Mouse (Mus musculus) adipocyte (in vitro differentiated cells): ENCODE measurements around the gene B3galt1.

Experiments
- DNase-seq: peaks from one replicate; pipeline ENCODE4 v3.0.0-alpha.2; 2016; ENCODE audit warnings: low spot score

B3galt1 gene

DNA sequence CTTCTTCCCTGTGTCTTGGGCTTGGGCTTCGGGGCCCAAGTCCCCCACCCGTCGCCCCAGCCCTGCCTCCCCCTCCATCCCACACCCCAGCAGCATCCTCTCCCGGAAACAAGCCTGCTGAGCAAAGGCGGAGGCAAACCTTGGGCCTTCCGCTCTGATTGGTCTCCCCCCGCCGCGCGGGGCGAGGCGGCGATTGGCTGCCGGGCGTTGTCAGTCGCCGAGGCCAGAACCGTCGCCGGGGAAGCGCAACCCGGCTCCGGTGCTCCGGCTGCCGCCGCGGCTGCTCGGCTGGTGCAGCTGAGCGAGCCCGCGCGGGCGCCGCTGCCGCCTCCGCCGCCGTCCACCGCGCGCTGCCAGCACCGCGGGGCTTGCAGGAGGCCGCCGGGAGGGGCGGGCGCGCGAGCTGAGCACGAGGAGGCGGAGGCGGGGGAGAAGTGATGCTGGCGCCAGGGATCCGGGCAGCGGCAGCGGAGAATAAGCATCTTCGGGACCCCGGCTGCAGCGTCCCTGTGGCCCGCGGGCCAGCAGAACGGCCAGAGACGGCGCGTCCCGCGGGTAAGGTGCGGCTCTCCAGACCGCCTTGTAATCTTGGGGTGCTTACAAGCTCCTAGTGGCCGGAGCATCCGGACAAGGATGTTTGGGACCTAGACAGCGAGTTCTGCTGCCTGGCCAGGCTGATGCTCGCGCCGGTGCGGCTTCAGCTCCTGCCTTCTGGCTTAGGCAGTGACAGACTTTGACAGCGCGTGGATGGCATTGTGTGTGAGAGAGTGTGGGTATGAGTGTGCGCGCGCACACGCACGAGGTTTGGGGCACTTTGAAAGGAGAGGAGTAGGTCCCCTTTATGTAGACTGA lies at the start of gene B3galt1:
Gene B3galt1, plus strand, starts transcription at position 392 of the 852 bp plus-strand sequence.
- no peak for DNase-seq

DNA sequence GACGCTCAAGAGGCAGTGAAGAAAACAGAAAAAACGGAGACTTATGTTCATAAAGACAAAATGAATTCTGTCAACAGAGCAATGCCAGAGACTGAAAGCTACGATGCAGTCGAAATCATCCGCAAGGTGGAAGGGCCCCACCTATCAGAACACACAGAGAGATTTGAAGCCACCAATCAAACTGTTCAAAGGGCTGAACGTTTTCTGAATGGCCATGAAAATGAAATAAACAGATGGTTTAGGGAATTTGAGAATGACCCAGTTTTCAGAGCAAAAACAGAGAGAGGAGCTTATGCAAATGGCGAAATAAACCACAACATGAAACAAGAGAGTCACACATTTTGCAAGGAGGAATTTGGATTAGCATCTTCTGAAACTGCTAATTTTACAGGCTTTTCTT lies 49.3 kb upstream of the B3galt1 start:
- no peak for DNase-seq

DNA sequence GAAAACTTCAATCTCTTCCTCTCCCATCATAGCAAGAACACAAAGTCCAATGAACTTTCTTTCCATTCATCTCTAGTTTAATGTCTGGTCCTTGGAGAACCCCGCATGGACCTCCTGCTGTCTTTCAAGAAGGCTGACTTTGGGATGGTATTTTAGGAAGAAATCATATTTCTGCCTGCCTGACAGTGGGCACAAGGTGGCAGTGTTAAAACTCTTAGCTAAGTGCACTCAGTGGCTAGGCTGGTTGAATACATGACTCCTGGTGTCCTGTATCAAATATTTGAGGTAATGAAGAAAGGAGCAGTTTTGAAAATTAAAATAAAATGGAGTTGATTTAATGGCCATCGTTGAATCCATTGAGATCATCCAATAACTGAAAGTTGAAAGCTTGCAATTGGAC lies 30.3 kb upstream of the B3galt1 start:
- DNase-seq = no peak

DNA sequence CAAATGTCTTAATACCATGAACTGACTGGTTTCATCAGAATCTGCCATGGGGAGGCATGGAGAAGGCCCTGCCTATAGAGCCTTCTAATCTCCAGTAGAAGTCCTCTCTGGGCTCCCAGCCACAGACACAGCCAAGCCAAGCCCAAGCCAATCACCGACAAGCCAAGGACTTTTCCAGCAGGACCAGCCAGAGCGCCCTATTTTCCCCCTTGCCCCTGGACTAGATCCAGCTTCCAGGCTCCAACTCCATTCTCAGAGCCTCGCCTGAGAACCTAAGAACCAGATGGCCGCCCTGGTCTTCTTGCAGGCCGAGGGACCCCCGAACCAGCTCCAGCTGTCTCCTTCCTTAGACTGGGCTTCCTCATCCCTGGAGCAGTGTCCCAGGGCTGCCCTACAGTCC lies 26.2 kb upstream of the B3galt1 start:
- DNase-seq = no peak

DNA sequence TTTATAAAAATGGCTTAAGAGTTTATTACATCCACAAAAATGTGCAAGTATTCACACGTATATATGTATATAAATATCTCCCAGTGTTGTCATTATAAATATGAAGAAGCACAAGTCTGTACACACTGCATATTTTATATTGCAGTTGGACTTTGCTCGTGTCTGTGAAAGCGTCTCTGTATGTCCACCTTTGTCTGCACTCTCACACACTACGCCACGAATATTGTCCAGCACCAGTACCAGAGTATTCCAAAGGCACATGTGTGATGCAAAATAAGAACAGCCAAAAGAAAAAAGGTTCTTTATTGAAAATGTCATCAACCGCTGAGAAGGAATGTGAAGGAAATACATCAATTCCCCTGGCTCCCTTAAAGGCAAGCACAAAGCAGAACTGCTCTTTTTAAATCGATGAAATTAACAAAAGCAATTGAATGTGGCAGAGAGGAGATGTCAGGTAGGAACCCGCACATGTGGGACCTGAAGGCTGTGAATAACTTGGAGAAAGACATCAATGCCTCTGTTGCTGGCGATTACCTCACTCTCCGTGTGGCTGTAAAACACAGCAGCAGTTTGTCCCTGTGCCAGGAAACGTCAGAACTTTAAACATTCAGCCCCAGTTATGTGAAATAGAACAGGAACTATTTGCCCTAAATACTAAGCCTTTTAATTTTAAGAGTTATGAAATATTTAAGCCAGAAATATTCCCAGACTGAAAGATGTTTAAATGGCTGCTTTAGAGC lies 23.5 kb upstream of the B3galt1 start:
- no peak for DNase-seq

DNA sequence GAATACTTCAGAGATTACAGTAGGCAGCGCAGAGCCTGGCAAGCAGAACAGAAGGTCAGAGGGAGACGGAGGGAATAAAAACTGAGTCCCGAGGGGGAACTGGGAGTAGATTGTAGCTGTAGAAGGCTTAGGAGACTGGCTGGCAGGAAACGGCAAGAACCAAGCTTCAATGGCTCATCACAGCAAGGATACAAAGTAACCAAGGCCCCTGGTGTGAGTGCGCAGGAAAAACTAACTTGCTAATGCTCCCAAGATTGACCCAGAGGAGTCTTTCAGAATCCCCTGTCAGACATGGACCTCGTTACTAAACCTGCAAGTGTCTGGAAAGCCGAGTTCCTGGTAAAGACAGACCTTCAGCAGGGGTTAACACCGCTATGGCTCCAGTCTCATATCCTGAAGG lies 21.2 kb upstream of the B3galt1 start:
- no peak for DNase-seq

DNA sequence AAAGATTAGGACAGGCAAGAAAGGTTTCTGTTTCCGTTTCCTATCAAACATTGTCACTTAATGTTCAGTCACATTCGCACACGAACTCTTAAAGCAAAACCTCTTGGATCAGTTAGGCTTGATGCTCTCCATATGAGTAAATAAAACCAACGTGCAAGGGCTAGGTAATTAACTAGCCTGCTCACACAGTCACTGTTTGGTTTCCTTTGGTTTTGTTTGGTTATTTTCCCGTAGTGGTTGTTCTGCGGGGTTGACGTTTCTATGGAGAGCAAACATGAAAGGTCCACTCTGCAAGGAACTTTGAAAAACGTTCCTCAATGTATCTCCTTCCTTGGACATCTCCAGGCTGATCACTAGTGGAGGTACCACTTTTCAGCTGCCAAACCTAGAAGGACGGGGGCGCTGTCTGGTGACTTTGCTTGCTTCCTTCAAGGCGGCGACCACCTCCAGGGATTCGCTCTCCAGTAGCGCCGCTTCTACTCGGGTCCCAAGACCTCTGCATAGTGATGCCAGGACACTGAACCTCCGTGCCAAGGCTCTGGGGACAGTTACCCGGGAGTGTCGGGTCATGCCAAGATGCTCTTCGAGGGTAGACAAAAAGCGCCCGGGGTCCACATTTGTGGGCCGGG lies 706 bp upstream of the B3galt1 start:
- DNase-seq = no peak

DNA sequence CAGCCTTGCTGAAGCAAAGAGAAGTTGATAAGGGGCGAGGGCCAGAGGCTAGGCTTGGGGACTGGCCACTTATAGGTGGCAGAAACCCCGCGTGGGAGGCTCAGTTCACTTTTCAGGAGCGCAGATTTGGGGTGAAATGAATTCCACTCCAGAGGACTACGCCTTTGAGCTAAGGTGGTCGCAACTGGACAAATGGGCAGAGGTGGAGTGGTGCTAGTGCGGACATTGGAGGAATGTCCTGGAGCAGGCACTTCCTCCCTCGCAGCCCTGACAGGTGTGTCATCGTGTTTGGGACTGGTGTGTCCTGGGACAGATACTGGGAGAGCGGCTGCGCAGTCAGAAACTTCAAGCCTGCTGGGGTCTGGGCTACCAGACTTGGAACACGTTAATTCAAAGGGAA lies 895 bp downstream of the B3galt1 start:
- DNase-seq = no peak

DNA sequence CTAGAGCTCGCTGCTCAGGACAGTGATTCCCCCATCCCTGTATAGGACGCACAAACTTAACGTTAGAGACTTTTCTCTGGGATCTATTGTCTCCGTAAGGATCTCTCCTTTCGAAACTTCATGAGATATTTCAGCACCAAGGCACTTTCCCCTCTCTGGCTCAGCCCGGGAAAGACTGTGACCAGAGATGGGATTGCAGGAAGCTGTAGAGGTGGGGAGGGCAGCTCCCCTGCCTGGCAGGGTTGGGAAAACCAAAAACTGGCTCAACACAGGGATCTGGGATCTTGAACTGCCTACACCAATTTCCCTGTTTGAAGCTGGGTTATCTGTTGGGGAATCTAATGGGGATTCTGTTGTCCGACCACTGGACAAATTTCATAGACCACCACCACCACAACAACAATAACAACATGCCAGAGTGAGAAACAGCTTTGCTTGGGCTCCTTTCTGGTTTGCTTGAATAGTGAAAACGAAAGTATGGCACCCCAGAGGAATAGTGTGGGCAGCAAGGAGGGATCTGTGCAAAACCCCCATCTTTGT lies 1.5 kb downstream of the B3galt1 start:
- no peak for DNase-seq

DNA sequence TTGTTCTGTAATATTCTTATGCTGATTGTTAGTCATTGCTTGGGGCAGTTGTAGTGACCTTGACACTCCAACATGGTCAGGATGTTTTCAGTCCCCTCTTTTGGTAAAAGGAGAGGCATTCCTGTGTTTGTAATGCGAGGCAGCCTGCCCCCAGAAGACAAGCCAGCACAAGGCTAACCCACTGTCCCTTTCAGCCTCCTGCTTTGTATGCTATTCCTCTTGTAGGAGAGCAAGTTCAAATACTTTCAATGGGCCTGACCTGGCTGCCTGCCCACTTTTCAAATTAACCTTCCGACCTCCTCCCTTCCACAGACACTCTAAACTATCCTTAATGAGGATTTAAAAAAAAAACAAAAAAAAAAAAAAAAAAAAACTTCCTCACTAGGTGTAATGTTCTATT lies 11.0 kb downstream of the B3galt1 start:
- DNase-seq = no peak

DNA sequence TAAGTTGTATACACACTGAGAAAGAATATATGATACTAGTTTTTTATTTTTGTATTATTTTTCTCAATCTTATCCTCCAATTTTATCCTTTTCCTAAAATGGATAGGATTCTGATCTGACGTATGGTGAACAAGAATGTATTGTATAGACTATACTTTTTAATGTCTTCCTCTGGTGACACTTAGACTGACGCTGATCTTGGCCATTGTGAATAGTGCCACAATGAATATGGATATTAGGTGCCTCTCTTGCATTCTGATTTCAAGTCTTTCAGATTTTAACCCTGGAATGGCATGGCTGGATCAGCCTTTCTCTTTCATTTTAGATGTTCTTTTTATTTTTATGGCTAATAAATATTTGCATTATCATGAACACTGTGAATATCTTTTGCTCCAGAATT lies 17.4 kb downstream of the B3galt1 start:
- no peak for DNase-seq

DNA sequence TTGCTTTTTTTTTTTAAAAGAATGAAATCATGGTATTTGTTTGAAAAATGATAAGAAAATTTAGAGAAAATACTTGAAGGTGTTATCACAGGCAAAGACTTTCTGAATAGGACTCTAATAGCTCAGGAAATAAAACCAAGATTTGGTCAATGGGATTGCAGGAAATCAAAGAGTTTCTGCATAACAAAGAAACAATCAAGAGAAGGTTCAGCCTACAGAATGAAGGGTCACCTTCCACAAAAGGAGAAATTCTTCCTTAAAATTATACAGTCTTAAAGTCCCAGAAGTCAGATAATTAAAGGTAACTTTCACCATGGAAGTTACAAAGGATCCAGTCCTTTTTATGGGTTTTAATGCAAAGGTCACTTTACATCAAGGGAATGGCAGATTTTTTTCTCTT lies 24.7 kb downstream of the B3galt1 start:
- no peak for DNase-seq

DNA sequence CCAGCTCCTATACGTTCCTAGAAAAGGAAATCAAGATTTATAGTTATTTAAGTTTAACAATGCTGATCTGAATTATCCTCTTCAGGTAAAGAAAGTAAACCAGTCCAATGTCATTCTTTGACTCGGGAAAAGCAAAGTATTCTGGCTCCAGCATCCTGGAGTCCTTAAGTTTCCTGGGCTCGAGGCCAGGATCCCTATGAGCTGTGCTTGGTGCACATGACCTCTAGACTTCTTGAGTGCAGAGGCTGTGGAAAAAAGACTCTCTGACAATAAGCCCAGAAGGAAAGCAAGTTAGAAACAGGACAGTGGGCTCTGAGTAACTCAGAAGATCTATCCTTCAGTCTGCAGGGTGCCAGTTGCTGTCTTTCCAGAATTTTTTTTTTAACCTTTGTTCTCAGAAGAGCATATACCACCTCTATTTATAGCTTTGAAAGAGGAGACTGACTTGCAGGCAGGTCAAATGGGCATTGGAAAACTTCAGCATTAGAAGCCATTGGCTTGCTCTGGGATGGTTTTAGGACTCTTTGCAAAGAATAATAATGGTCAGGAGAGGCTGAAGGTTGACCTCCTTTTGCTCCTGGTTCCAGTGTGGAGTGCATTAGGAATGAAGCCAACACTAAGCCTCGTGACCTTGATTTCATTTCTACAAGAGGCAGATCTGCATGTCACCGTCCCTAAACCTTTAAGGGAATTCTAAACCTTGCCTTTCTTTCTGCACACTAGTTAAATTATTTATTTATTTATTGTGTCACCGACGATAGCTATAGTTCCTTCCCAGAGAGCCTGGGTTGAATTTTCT lies 26.4 kb downstream of the B3galt1 start:
- no peak for DNase-seq

DNA sequence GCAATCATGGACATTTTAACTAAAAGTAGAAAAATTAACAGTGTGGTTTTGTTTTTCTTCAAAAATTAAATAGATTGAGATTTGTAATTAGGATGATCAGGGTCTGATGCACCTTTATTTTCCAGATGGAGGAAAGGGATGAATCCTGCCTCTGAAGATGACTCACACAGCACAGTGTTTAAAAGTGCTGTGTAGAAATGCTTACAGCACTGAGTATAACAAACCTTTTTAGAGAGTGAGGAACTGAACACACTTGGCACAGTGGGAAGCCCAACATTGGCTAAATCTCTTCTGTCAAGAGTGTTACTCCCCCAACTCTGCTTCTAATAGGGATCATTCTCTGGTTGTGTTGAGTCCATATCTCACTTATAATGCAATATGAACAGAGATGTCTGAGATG lies 57.2 kb downstream of the B3galt1 start:
- DNase-seq = no peak

DNA sequence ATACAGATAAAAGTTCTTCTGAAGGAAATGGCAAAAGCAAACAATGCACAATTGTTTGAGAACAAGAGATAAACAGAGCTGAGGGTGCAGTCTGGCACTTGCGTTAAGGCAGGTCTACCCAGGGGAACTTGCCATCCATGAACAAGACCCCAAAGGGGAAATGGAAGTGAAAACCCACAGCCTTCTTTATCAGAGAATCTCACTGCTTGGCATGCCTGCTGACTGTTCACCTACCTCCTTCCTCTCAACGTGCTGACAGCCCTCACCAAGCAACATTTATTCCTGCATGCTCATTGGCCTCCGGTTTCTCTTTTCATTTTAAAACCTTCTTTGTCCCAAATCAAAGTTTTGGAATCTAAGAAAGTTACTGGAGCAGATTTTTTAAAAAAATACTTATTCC lies 62.0 kb downstream of the B3galt1 start:
- DNase-seq = no peak

DNA sequence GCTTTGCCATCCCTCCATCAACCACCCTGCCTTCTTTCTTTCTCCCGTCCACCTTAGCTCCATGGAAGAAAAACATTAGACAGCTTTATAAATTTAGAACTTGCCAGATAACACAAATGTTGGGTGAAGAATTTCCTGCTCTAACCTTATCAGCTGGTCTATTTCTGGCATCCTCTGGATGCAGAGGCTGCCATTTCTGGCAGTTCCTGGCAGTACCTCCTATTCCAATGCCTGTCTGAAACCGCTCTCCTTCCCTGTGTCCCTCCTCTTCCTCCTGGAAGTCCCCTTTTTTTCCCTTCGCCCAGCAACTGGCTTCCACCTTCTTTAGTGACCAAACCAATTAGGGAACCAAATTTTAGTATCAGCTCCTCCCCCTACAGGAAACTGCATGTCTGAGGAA lies 62.6 kb downstream of the B3galt1 start:
- no peak for DNase-seq

DNA sequence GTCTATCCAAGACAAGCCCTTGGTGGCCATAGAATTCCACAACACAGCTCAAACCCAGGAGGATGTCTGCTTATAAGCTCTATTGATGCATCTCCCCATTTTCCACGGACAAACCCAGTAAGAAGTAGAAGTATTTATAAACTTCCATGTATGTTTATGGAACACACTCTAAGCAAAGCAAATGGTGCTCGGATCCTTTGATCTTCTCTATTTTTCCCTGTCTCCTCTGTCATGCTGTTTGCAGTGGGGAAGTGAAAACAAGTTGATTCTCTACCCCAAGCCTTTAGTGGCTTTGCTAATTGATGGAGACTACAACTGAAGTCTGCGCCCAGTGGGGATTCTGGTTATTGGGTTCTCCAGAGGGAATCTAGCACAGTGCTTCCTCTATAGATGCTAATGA lies 89.2 kb downstream of the B3galt1 start:
- DNase-seq = no peak

DNA sequence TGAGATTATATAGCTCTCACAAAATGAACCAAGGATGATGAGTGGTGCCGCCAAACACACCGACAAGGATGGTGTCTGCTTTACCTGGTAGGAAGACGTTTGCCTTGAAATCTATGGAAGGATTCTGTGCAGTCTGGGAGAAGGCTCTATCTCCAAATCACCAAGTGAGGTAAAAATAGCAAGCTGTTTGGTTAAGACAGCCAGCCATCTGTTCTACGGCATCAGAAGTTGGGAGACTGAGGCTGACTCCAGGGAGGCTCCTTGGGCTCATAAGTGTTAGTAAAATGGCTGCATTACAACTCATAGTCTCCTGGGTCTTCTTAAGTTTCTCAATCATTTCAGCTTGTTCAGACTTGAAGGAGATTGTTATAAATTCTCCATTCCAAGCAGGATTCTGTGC lies 91.7 kb downstream of the B3galt1 start:
- no peak for DNase-seq

DNA sequence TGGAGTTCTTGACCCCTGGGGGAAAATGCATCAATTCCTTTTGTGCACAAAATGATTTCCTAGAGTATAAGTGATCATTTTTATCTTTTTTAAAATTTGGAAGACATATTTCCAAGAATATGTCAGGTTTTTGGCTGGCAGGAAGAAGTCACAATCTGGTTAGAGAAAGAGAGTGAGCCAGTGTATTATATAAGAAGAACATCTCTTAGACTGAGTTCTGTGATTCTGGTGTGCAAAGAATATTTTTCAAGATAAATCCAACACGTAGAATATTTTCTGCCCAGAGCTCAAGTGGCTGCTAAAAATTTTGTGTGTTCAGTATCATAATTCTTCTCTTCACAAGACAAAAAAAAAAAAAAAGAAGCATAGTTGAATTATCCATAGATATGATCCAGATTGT lies 92.4 kb downstream of the B3galt1 start:
- DNase-seq = no peak

DNA sequence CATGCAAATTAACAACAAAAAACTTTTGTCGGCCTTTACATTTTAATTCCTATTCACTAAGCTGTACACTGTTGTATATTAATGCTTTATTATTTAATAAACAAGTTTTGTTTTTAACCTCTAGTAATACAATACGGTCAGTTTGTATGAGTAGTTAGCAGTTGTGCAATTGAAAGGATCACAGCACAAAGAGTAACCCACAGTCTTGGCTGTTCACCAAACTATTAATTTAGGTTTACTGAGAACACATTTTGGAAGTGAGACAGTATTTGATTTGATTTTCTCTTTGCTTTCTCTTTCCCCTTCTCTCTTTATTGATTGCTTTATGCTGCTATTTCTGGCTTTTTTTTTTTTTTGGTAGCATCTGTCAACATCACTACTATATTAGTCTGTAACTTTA lies 106.0 kb downstream of the B3galt1 start:
- no peak for DNase-seq

DNA sequence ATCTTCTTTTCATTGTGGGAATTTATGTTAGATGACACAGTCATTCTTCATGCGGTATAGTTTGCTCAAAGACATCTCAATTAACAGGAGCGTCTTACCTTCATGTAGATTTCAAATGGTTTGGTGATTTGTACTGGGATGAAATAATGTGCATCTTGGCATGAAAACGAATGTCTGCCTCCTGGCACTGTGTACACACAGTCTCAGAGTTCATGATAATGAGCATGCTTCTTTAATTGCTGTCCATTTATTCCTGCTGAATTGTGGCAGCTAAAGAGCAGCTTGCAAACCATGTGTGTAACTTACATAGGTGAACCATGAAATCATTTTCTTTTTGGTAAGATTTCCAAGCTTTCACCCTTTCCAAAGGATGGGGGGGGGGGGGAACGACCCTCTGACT lies 112.0 kb downstream of the B3galt1 start:
- no peak for DNase-seq

DNA sequence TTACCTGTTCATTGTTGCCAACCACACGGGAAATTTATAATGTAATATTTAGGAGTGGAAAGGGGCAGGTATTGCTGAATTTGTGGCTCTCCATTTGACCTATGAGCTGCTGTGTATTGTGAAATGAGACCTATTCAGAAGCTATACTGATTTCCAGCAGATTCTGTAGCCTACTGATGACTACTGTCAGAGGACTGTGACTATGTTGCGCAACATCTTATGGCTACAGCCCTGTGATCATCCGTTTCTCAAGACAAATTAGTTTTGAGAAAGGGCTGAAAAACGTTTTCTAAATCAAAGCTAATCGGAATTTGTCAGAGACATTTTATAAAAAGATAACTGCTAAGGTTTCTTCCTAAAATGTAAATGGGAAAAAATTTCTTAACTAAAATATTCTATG lies 158.6 kb downstream of the B3galt1 start:
- no peak for DNase-seq
